11 mouse cellular contexts compared by ENCODE assay signal in the genomic region with DNA sequence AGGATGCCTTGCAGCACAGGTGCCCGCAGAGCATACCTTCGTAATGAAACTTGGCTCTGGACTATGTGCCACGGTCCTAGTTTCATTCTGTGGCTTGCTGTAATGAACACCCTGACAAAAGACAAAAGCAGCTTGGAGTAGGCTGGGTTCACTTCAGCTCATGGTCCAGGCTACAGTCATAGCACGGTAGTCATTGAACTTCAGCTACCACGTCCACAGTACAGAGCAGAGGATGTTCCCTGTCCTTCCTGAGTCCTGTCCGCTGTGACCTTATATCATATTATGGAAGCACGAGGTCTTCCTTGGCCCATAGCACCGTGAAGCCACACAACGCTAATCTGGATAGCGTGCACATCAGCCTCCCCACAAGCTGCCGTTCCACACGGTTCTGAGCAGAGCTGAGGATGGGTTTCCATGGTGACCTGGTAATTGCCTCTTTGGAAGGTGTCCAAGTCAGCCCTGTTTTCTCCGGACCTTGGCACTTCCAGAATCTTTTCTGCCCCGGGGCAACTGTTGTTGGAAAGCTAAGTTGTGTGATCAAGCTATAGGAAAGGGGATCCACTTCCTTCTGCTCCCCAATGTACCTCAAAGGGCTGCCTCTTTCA. TPM values are rescaled to one million over a fixed set of nuclear protein-coding genes. Genes with fewer than 3 reads are reported as not detected.
DNase-seq lines count a peak whose midpoint lies in the region; ATAC-seq lines count a peak whose summit lies in the region.
"Had no signal": no experiment of that assay in that cellular context is flagged by ENCODE, and none has a peak within 500 bp of the region (broad histone marks: within the 10 kb centered on the region; RNA-seq: fewer than 3 reads in every experiment).

No protein-coding gene starts in this region.

- H3K27ac ChIP-seq in forebrain, embryonic 13.5 days = 0 out of 2 replicates have a peak overlapping the region, but pooled peaks have one; percentile 8
- H3K27ac ChIP-seq in forebrain, embryonic 10.5 days = no peak overlapping the region
- H3K27ac ChIP-seq in neural tube, embryonic 15.5 days (replicated peaks) = no peak overlapping the region

- no peaks in the 10 kb centered on the region for H3K9me3 ChIP-seq in forebrain, embryonic 13.5 days (replicated peaks)
- H3K9me3 ChIP-seq in forebrain, embryonic 10.5 days = no peaks in the 10 kb centered on the region; the same call in 1 of the 2 replicates
- no peaks in the 10 kb centered on the region for H3K9me3 ChIP-seq in neural tube, embryonic 15.5 days (replicated peaks)

- no peak for DNase-seq in forebrain, embryonic 10.5 days (ENCODE audit: extremely low spot score, low spot score)
- DNase-seq in right cerebral cortex, adult 2 months (ENCODE audit: low spot score in 2 of 2) = peak; percentile 26 to 28
- no peak for DNase-seq in right cerebral cortex, adult 18-20 months
- DNase-seq in layer of hippocampus, postnatal 36 days = peak; percentile 13 to 16
- DNase-seq in adrenal gland, postnatal 36 days = no peak
- no peak for DNase-seq in adrenal gland, postnatal 25 days
- DNase-seq: heart, postnatal 10 days; thymus, adult 18-20 months had no signal

- H3K36me3 ChIP-seq in forebrain, embryonic 13.5 days (ENCODE audit: poor library complexity, severe bottlenecking) = no peaks in the 10 kb centered on the region
- no peaks in the 10 kb centered on the region for H3K36me3 ChIP-seq in forebrain, embryonic 10.5 days (replicated peaks)
- no peaks in the 10 kb centered on the region for H3K36me3 ChIP-seq in neural tube, embryonic 15.5 days

- no peak overlapping the region for H3K9ac ChIP-seq in forebrain, embryonic 13.5 days
- H3K9ac ChIP-seq in neural tube, embryonic 15.5 days (replicated peaks) = no peak overlapping the region

- peaks cover 7% of the 10 kb centered on the region for H3K4me1 ChIP-seq in forebrain, embryonic 13.5 days
- no peaks in the 10 kb centered on the region for H3K4me1 ChIP-seq in forebrain, embryonic 10.5 days
- H3K4me1 ChIP-seq in neural tube, embryonic 15.5 days = 0 out of 2 replicates have a peak, but pooled peaks cover 5% of the 10 kb centered on the region

- WGBS in forebrain, embryonic 13.5 days = 48% methylated on average over 14 of the region's 14 CpGs
- whole genome bisulfite sequencing in forebrain, embryonic 10.5 days = 90% methylated on average over 14 of the region's 14 CpGs
- 54% methylated on average over 14 of the region's 14 CpGs for WGBS in neural tube, embryonic 15.5 days

- no peaks in the 10 kb centered on the region for H3K27me3 ChIP-seq in forebrain, embryonic 13.5 days
- no peaks in the 10 kb centered on the region for H3K27me3 ChIP-seq in forebrain, embryonic 10.5 days (ENCODE audit: poor library complexity, severe bottlenecking)
- H3K27me3 ChIP-seq in neural tube, embryonic 15.5 days (replicated peaks) = no peaks in the 10 kb centered on the region

- H3K4me3 ChIP-seq in forebrain, embryonic 13.5 days = no peak overlapping the region
- no peak overlapping the region for H3K4me3 ChIP-seq in forebrain, embryonic 10.5 days
- no peak overlapping the region for H3K4me3 ChIP-seq in neural tube, embryonic 15.5 days (replicated peaks)

- no peak overlapping the region for H3K4me2 ChIP-seq in forebrain, embryonic 13.5 days
- H3K4me2 ChIP-seq in neural tube, embryonic 15.5 days = no peak overlapping the region
- H3K4me2 ChIP-seq: liver, embryonic 11.5 days had no signal

- ATAC-seq in forebrain, embryonic 13.5 days = peak; percentile 87
- ATAC-seq in neural tube, embryonic 15.5 days (ENCODE audit: low FRiP score) = peak; percentile 45; the same call in 1 of the 2 replicates

RNA-seq across cellular contexts. Expression of gene Cdh4, which starts 42.5 kb away (rescaled TPM):
- polyA plus RNA-seq in forebrain, embryonic 13.5 days (2015; fragmentation: Nextera tagmentation; extraction: Ambion mirVana) = 30.3 and 43.6 TPM in 2 replicates
- 16.0 and 17.0 TPM in 2 replicates for polyA plus RNA-seq in forebrain, embryonic 10.5 days (2016; fragmentation: Nextera tagmentation; extraction: Ambion mirVana)
- total RNA-seq in layer of hippocampus, postnatal 36 days (2021) = 10 to 100 TPM; 10.2 to 10.5 TPM
- 39.6 TPM in 2 replicates for polyA plus RNA-seq in neural tube, embryonic 15.5 days (2015; fragmentation: Nextera tagmentation; extraction: Ambion mirVana)
- total RNA-seq in adrenal gland, postnatal 36 days (2021) = 1 to 10 TPM; 3.8 to 5.1 TPM
- 4.4 and 5.3 TPM in 2 replicates for total RNA-seq in adrenal gland, postnatal 25 days (2021)

Comparison
In these comparisons a context has a peak if more than half of its experiments do, and no peak if none do; other contexts are left out.
1. DNase-seq: peak in right cerebral cortex, adult 2 months (2 of 2) and layer of hippocampus, postnatal 36 days (2 of 2); none in forebrain, embryonic 10.5 days (single experiment), right cerebral cortex, adult 18-20 months (single experiment), adrenal gland, postnatal 36 days (0 of 2) and adrenal gland, postnatal 25 days (single experiment).